Mouse (Mus musculus): ENCODE measurements at regions not wholly inside any gene's neighbourhood (a gene's known extent, or its start where the extent isn't known, plus 50 kb on each side); places are given as distances from the start of the nearest gene placed in this dataset.

DNA sequence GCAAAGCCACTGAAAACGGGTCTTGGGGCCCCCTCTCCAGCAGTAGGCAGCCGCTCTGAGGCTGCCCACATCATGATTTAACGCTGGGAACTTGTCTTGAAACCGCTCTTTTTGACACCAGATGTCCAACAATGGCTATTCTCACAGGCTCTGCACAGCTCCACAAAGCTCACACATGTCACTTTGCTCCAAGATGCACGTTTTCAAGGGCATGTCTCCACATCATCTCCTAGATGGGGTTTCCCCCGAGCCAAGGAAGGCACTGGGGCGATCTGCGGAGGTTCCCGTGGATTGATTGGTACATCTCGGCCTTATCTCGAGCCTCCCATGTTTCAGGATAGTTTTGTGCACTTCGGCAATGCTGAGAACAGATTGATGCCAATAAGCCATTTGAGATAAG lies 526.8 kb upstream of the Cited2 start:
- TF ChIP-seq POLR2A (IDR thresholded peaks at IDR 0.05; ENCODE audit: low read depth, low read length), result no peak
- no peak for TF ChIP-seq CTCF (IDR thresholded peaks at IDR 0.05; ENCODE audit: extremely low read depth, insufficient read depth, insufficient read length, insufficient replicate concordance)

Measured in spleen, adult 2 months (tissue).